30 mouse cellular contexts compared by ENCODE assay signal in genomic region chr1:179728661-179729060, GRCm38 (mm10). TPM values are rescaled to one million over a fixed set of nuclear protein-coding genes. Genes with fewer than 3 reads are reported as not detected.
DNase-seq lines count a peak whose midpoint lies in the region; ATAC-seq and TF ChIP-seq lines count a peak whose summit lies in the region.
"Had no signal": no experiment of that assay in that cellular context is flagged by ENCODE, and none has a peak within 500 bp of the region (broad histone marks: within the 10 kb centered on the region; RNA-seq: fewer than 3 reads in every experiment).

No protein-coding gene starts in this region.

- H3K4me2 ChIP-seq in lung, embryonic 14.5 days, result no peak overlapping the region
- H3K4me2 ChIP-seq in lung, postnatal 0 days (replicated peaks; ENCODE audit: low read depth, low read length), result no peak overlapping the region
- H3K4me2 ChIP-seq: embryonic facial prominence, embryonic 12.5 days; embryonic facial prominence, embryonic 15.5 days; forebrain, embryonic 12.5 days; forebrain, embryonic 15.5 days; heart, embryonic 13.5 days; hindbrain, embryonic 14.5 days had no signal

- no peaks in the 10 kb centered on the region for H3K9me3 ChIP-seq in lung, embryonic 14.5 days (ENCODE audit: low read depth, low read length)
- no peaks in the 10 kb centered on the region for H3K9me3 ChIP-seq in lung, postnatal 0 days (ENCODE audit: low read length)
- H3K9me3 ChIP-seq in forebrain, embryonic 10.5 days, result peaks cover 5% of the 10 kb centered on the region; the same call in 1 of the 2 replicates
- H3K9me3 ChIP-seq: embryonic facial prominence, embryonic 12.5 days; embryonic facial prominence, embryonic 15.5 days; forebrain, embryonic 12.5 days; forebrain, embryonic 15.5 days; heart, embryonic 13.5 days had no signal

- H3K36me3 ChIP-seq in lung, embryonic 14.5 days (ENCODE audit: insufficient read depth), result no peaks in the 10 kb centered on the region
- no peaks in the 10 kb centered on the region for H3K36me3 ChIP-seq in lung, postnatal 0 days (ENCODE audit: insufficient read depth, low read length)
- H3K36me3 ChIP-seq in forebrain, embryonic 10.5 days (replicated peaks), result no peaks in the 10 kb centered on the region
- H3K36me3 ChIP-seq: embryonic facial prominence, embryonic 12.5 days; embryonic facial prominence, embryonic 15.5 days; forebrain, embryonic 12.5 days; forebrain, embryonic 15.5 days; G1E; heart, embryonic 13.5 days had no signal

- CTCF ChIA-PET in Patski (lab: Charles Lee), result interaction anchor here (1.0 to 1.4 kb wide), 2 partner anchors 15 to 105 kb away, joined by 3 to 4 read pairs; no protein-coding TSS in a partner anchor

- no peaks in the 10 kb centered on the region for H3K4me1 ChIP-seq in lung, embryonic 14.5 days (ENCODE audit: insufficient read depth)
- no peaks in the 10 kb centered on the region for H3K4me1 ChIP-seq in lung, postnatal 0 days (ENCODE audit: insufficient read depth, low read depth, low read length)
- H3K4me1 ChIP-seq in forebrain, embryonic 10.5 days, result no peaks in the 10 kb centered on the region
- H3K4me1 ChIP-seq: embryonic facial prominence, embryonic 12.5 days; embryonic facial prominence, embryonic 15.5 days; forebrain, embryonic 12.5 days; forebrain, embryonic 15.5 days; heart, embryonic 13.5 days had no signal

- in situ Hi-C loops in Patski (cut with MboI; ENCODE audit: low pct_unique_long_range_greater_than_20kb), result loop anchor here (25.0 kb wide), 1 partner anchor 216 kb away; the partner anchor contains the start of gene Smyd3

- H3K27ac ChIP-seq in lung, embryonic 14.5 days (ENCODE audit: low read depth), result no peak overlapping the region
- no peak overlapping the region for H3K27ac ChIP-seq in lung, postnatal 0 days (ENCODE audit: low read length)
- H3K27ac ChIP-seq in forebrain, embryonic 10.5 days, result no peak overlapping the region
- H3K27ac ChIP-seq: embryonic facial prominence, embryonic 12.5 days; embryonic facial prominence, embryonic 15.5 days; forebrain, embryonic 12.5 days; forebrain, embryonic 15.5 days; heart, embryonic 13.5 days; hindbrain, embryonic 14.5 days; hindbrain, postnatal 0 days had no signal

- TF ChIP-seq EP300 in lung, postnatal 0 days (IDR thresholded peaks at IDR 0.05), result no peak

- POLR2A ChIA-PET in Patski (lab: Charles Lee), result no interaction called here

- WGBS in lung, embryonic 14.5 days, result 89% methylated on average over 10 of the region's 10 CpGs
- WGBS in lung, postnatal 0 days, result 83% methylated on average over 10 of the region's 10 CpGs
- 87% methylated on average over 10 of the region's 10 CpGs for WGBS in forebrain, embryonic 10.5 days

- TF ChIP-seq CTCF in lung, embryonic 14.5 days (IDR thresholded peaks at IDR 0.05; ENCODE audit: low read depth), result 0 out of 2 replicates have a peak, but pooled peaks have one; percentile 11
- no peak for TF ChIP-seq CTCF in lung, postnatal 0 days (IDR thresholded peaks at IDR 0.05)
- peak; percentile 16 for TF ChIP-seq CTCF in Patski (IDR thresholded peaks at IDR 0.05)

- no peak for DNase-seq in lung, embryonic 14.5 days
- DNase-seq in lung, postnatal 0 days (ENCODE audit: low spot score), result no peak
- DNase-seq in ES-CJ7 (ENCODE audit: low read depth, low spot score) (peak; percentile 69), Patski (ENCODE audit: low read depth, low spot score) (no peak)
- no peak for DNase-seq in forebrain, embryonic 10.5 days (ENCODE audit: extremely low spot score, low spot score)
- DNase-seq in layer of hippocampus, postnatal 25 days (ENCODE audit: extremely low spot score in 1 of 2, low spot score in 1 of 2), result no peak
- DNase-seq: adrenal gland, adult 2 months; adrenal gland, postnatal 14 days; cerebellum, adult 11 months; cerebellum, adult 2 months; cerebellum, adult 9-11 months; cerebellum, postnatal 25 days; gastrocnemius, postnatal 25 days; heart, adult 18-20 months; heart, postnatal 14 days; heart, postnatal 4 days had no signal

- H3K27me3 ChIP-seq in lung, embryonic 14.5 days (ENCODE audit: insufficient read depth, low read length), result no peaks in the 10 kb centered on the region
- no peaks in the 10 kb centered on the region for H3K27me3 ChIP-seq in lung, postnatal 0 days (replicated peaks; ENCODE audit: insufficient read depth, low read length)
- H3K27me3 ChIP-seq in Patski, result no peaks in the 10 kb centered on the region
- H3K27me3 ChIP-seq in forebrain, embryonic 10.5 days (ENCODE audit: poor library complexity, severe bottlenecking), result no peaks in the 10 kb centered on the region
- H3K27me3 ChIP-seq: embryonic facial prominence, embryonic 12.5 days; embryonic facial prominence, embryonic 15.5 days; forebrain, embryonic 12.5 days; forebrain, embryonic 15.5 days; heart, embryonic 13.5 days had no signal

- ATAC-seq in lung, embryonic 14.5 days (ENCODE audit: insufficient read depth), result no peak
- no peak for ATAC-seq in lung, postnatal 0 days
- no peak for ATAC-seq in Patski
- ATAC-seq: CD4-positive, CD25-positive, alpha-beta regulatory T cell, adult 4 months; forebrain, embryonic 15.5 days; hindbrain, postnatal 0 days had no signal

- no peak overlapping the region for H3K9ac ChIP-seq in lung, embryonic 14.5 days
- H3K9ac ChIP-seq in lung, postnatal 0 days (replicated peaks; ENCODE audit: low read depth), result no peak overlapping the region
- H3K9ac ChIP-seq: embryonic facial prominence, embryonic 12.5 days; embryonic facial prominence, embryonic 15.5 days; forebrain, embryonic 12.5 days; forebrain, embryonic 15.5 days; heart, embryonic 13.5 days; hindbrain, embryonic 14.5 days had no signal

- H3K4me3 ChIP-seq in lung, embryonic 14.5 days (ENCODE audit: low read depth, low read length), result no peak overlapping the region
- no peak overlapping the region for H3K4me3 ChIP-seq in lung, postnatal 0 days (ENCODE audit: low read depth, low read length)
- no peak overlapping the region for H3K4me3 ChIP-seq in forebrain, embryonic 10.5 days
- H3K4me3 ChIP-seq: embryonic facial prominence, embryonic 12.5 days; embryonic facial prominence, embryonic 15.5 days; forebrain, embryonic 12.5 days; forebrain, embryonic 15.5 days; heart, embryonic 13.5 days had no signal

RNA-seq across cellular contexts. Expression of gene Kif28, which starts 16.4 kb away (rescaled TPM):
- polyA plus RNA-seq in lung, embryonic 14.5 days (2014; fragmentation: Nextera tagmentation; extraction: Ambion mirVana), result not detected in 2 replicates
- not detected in 2 replicates for polyA plus RNA-seq in lung, postnatal 0 days (2015; fragmentation: Nextera tagmentation; extraction: Ambion mirVana)
- polyA plus RNA-seq in Patski (2021), result not detected
- not detected in 2 replicates for polyA plus RNA-seq in forebrain, embryonic 10.5 days (2016; fragmentation: Nextera tagmentation; extraction: Ambion mirVana)
- under 1 TPM; 0.14 to 0.34 TPM for total RNA-seq in layer of hippocampus, postnatal 25 days (2021)
- total RNA-seq: adrenal gland, adult 2 months; adrenal gland, postnatal 14 days; common myeloid progenitor, adult 5-6 weeks; hindbrain, postnatal 0 days had no signal
- polyA plus RNA-seq: adrenal gland, adult 2 months; C2C12; CD4-positive, CD25-positive, alpha-beta regulatory T cell, adult 4 months; forebrain, embryonic 12.5 days; forebrain, embryonic 15.5 days; G1E; gonadal fat pad, adult 2 months; heart, embryonic 13.5 days; hindbrain, embryonic 11.5 days; hindbrain, embryonic 14.5 days; intestine, embryonic 14.5 days had no signal
